Mouse (Mus musculus): ENCODE results near the gene Tyk2.

GRCm38 (mm10) chr9:21104814-21105213 lies 26.2 kb downstream of the Tyk2 start:
- TF ChIP-seq POLR2A (IDR thresholded peaks at IDR 0.05; ENCODE audit: low read depth, low read length), result no peak
- TF ChIP-seq CTCF (IDR thresholded peaks at IDR 0.05; ENCODE audit: extremely low read depth, insufficient read length, insufficient replicate concordance, low read depth, low read length), result no peak
